Mouse (Mus musculus): Measurements from ENCODE around the gene Slain2.
"Not testable (repeated sequence)": the region's sequence is repeated elsewhere in the genome, so short reads cannot be mapped to it uniquely, and the experiment has no call there.

Slain2 gene

DNA sequence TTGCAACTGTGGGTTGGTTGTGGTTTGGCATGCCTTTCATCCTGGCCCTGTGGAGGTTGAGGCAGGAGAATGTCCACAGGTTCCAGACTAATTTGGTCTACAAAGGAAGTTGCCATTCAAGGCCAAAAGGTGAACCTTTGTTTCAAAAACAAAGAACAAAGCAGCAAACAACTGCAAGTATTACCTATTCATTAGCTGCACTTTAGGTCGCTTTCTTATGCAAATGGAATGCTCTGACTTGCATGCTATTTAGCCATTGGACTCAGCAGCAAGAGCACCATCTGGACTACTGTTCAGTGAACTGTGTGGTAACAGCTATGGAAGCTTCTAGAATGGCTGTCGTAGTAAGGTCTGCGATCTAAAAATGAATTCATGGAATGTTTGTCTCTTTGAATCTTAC is 11.8 kb upstream of the Slain2 start:
- DNase-seq, result no peak

DNA sequence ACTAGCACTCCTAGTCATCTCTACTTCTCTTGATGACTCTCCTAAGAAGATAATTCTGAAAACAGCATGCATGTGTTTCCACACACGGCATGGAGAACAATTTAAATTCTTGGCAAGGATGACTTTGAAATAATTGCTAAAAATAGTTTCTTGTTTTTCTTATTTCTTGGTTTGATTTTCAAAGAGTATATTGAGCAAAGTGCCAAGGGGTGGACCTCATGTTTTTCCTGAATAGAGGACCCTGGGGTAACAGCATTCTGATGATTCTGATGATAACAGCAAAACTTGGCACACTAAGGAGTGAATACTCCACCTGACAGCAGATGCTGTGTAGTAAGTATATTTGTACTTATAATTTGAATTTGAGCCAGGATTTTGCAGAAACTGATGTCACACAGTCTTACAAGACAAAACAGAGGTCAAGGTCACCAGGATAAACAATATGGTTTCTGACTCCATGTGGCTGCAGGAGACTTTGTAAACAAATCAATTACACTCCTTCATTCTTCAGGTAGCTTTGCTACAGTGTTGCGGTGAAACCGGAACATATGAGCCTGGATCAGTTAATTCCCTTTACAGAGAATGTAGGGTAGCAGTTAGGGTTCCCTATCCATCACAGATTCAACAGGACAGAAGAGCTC is 11.1 kb upstream of the Slain2 start:
- DNase-seq, result no peak

DNA sequence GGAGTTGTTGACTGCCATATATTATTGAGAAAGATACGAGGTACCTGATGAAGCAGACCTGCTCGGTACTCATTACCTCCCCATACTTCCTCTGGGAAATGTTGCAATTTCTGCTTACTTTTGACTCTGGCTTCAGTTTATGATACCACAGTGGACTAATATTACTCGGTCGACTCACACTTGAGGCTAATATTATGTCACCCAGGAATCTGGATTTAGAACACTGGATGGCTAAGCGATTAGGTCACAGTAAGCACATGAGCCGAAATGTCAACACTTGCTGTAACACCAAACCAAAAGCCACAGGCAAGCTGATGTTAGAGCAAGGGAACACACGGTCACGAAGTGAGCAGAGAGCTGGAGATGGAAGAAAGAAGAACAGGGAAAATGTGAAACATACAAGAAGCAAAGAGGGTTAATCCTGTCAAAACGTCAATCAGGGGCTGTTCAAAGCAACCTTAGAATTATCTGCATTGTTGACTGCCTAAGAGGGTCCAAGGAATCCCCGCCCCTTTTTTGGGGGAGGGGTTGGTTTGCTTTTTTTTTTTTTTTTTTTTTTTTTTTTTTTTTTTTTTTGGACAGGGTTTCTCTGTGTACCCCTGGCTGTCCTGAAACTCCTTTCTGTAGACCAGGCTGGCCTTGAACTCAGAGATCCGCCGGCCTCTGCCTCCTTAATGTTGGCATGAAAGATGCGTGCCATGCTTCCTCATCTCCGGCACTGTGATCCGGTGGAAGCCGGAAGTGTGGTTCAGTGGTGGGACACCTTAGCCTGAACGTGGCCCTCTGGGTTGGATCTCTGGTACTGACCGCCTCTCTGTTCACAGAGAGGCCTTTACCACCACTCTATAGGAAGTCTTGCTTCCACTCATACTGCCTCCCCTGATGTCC is 9.0 kb upstream of the Slain2 start:
- peak; percentile 84 for DNase-seq

GRCm38 (mm10) chr5:72907402-72907801 is 6.7 kb upstream of the Slain2 start:
- DNase-seq, result peak; percentile 59

DNA sequence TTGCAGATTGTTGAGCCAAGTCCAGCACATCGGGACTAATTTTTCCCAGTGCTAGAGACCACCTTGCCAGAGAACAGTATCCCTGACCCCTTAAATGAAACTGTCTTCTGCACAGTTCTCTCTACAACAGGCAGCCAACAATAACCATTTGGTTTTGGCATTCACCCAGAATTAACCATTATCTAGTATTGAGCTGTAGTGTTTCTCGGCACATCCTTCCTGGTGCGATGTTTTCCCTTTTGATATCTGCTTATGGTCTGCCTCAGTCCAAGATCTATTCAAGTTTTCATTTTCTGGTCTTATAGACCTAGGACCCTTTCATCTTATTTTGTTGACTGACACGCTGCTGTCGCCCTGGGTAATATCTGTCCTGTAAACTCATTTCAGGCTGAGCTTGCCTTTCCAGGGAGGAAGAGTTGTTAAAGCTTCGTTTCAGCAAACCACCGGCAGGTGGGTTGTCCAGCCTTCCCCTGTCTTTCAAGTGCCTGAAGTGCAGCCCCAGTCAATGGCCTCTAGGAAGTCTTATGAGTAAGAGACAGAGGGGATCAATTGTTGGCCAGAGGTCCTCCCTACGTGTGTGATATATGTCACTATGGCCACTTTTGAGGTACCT is 5.7 kb upstream of the Slain2 start:
- no peak for DNase-seq

DNA sequence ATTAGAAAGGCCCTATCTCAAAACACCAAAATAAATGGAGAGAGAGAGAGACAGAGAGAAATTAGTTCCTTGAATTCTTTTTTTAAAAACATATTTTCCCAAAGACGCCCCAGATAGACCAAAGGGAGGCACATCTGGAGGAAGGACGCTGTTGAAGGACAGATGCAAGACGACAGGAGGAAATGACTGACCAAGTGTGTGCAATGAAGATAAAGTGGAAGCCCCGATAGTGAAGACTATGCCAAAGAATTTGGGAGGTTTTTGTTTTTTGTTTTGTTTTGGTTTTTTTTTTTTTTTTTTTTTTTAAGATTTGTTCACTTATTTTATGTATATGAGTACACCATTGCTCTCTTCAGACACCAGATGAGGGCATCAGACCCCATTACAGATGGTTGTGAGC is 4.7 kb upstream of the Slain2 start:
- DNase-seq, result no peak

GRCm38 (mm10) chr5:72910373-72910772 is 3.7 kb upstream of the Slain2 start:
- peak; percentile 48 for DNase-seq

- DNase-seq, result no peak
These were observed 2.8 kb upstream of the Slain2 start for GRCm38 (mm10) chr5:72911284-72911683.

DNA sequence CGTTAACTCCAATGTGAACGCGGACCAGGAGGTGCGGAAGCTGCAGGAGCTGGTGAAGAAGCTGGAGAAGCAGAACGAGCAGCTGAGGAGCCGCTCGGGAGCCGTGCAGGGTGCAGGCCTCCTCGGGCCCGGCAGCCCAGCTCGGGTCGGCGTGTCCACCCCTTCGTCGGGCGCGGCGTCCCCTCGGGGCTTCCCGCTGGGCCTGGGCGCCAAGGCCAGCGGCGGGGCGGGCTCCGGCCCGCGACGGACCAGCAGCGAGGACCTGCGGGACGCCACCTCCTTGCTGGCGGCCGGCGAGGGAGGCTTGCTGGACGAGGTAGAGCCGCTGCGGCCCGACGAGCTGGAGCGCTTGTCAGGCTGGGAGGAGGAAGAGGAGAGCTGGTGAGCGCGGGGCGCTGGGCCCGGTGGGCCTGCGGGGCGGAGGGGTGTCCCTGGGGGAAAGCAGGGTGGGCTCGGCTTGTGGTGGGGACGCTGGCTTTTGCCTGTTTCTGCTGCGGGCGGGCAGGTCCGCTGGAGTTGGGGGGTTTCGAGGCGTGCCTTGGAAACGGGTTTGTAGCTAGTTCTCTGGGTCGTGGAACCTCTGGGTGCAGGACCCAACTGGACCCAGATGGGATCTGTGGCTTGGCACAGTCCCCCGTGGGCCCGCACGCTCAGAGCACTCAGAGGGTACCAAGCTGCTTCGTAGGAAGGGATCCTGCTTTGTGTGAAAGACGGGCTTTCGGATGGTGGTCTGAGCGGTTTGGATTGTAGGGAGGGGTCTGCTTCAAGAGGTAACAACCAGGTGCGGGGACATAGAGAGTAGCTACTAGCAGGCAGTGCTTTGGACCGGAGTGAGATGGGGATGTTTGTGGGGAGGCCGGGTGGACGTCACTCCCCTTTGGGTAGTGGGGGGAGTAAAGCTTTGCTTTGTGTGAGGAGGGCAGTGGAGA is 793 bp downstream of the Slain2 start:
- DNase-seq, result peak; percentile 32

GRCm38 (mm10) chr5:72916048-72916447 is 1.9 kb downstream of the Slain2 start:
- DNase-seq, result no peak

DNA sequence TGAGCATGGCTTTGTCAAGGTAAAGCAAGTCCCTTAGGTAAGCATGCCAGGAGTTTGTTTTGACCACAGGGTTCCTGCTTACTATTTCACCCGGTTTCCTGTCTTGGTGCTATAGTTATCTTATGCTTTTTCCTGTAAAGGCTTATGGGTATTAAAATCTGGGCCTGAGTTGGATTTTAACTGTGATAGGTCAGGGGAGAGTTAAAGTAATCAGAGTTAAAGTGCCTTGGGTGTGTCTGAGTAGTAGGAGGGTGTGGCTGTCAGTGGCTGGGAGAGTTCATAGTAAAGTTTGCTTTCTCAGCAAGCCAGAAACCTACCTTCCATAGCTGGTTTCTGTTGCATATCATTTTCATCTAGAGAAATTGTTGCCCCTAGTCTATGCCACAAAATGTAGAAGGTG is 2.7 kb downstream of the Slain2 start:
- DNase-seq, result no peak

DNA sequence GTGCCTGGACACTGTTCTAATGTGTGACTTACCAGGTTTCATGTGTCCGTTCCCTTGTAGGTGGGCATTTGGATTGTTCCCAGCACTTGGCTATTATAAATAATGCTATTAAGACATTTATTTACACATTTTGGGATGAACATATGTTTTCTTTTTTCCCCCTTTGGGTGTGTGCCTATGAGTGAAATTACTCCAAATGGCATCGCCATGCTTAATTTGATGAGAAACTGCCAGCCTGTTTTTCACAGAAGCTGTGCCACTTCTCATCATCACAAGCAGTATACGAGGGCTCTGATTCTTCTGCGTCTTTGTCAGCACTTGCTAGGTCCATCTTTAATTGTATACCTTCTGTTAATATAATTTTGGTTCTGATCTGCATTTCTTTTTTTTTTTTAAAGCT is 6.3 kb downstream of the Slain2 start:
- no peak for DNase-seq

- no peak for DNase-seq
These were observed 7.1 kb downstream of the Slain2 start for GRCm38 (mm10) chr5:72921171-72921570.

GRCm38 (mm10) chr5:72922796-72923195 is 8.7 kb downstream of the Slain2 start:
- no peak for DNase-seq

- no peak for DNase-seq
These were observed 13.0 kb downstream of the Slain2 start for GRCm38 (mm10) chr5:72927074-72927473.

GRCm38 (mm10) chr5:72933026-72933675 is 19.0 kb downstream of the Slain2 start:
- no peak for DNase-seq

DNA sequence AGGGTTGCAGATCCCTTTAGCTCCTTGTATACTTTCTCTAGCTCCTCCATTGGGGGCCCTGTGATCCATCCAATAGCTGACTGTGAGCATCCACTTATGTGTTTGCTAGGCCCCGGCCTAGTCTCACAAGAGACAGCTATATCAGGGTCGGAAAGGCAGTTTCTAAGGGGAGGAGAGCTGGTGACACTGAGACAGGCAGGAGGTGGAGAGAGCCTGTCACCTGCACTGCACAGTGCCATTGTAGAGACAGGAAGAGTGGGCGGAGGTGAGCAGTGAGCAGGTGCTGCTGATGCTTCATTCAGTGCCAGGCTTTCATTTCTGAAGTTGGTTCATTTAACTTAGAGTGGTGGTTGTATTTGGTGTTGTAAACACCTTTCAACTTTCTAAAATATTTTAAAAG is 24.3 kb downstream of the Slain2 start:
- DNase-seq, result not testable (repeated sequence)

GRCm38 (mm10) chr5:72939311-72939710 is 25.2 kb downstream of the Slain2 start:
- DNase-seq, result no peak

DNA sequence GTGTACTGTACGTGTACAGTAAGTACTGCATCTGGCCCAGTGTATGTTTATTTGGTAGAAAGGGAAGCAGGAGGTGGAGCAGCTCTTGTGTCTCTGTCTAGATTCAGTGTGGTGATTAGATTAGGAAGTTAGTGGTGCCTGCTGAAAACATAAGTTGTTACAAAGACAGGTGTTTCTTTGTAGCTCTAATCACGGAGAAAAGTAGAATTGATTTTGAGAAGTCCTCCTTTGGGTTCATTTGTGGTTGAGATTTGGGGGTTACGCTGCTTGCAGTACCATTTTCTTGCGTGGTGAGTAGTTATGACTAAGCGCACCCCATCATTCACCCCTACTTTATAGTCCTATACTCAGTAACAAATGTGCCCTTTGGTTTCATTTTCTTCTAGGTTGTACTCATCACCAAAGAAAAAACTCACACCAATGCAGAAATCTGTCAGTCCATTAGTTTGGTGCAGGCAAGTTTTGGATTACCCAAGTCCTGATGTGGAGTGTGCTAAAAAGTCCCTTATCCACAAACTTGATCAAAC is 26.9 kb downstream of the Slain2 start:
- no peak for DNase-seq

GRCm38 (mm10) chr5:72948136-72948535 is 34.0 kb downstream of the Slain2 start:
- DNase-seq, result no peak

DNA sequence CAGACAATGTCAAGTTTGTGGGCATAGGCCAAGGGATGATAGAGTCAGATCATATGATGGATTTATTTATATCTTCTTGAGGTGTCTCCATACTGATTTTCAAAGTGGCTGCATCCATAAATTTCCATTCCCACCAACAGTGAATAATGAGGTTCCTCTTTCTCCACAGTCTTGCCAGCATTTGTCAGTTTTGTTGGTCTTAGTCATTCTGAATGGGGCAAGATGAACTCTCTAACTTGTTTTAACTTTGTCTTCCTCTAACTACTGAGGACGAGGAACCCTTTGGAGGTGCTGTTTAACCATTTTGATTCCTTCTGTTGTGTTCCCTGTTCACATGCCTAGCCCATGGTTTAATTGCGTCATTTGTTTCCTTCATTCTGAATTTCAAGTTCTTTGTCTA is 36.1 kb downstream of the Slain2 start:
- DNase-seq, result no peak

- DNase-seq, result no peak
These were observed 40.0 kb downstream of the Slain2 start for GRCm38 (mm10) chr5:72953996-72954604.
